Mouse (Mus musculus): ENCODE data around the gene Taok3. TPM values are rescaled to one million over a fixed set of nuclear protein-coding genes. Genes with fewer than 3 reads are reported as not detected.
A peak's percentile ranks its signal among the peaks of the same experiment; 100 is the strongest.

Gene Taok3
- polyA plus RNA-seq, 1 experiment = 6.0 TPM

DNA sequence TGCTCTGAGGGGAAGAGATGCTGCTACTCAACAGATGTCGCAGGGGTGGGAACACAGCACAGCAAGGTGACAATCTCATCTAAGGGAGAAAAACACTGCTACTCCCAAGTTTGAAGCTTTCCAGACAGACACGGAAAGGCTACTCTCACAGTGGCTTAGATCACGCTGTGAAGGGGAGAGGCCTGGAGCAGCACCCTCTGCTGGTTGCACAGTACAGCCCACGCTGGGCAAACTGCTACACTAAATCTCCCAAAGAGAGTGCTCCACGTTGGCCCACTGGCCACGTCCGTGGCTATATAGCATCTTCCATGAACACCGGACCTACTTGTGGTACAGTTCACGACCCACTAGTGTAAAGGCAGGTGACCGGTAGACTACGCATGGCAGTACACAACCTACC lies 20.2 kb upstream of the Taok3 start:
- H3K36me3 ChIP-seq (ENCODE audit: control insufficient read depth, insufficient read depth, low read length) = no peaks in the 10 kb centered on the region
- TF ChIP-seq POLR2A (IDR thresholded peaks at IDR 0.05; ENCODE audit: control insufficient read depth, low read depth, low read length) = no peak
- TF ChIP-seq CTCF (IDR thresholded peaks at IDR 0.05; ENCODE audit: control insufficient read depth, insufficient read depth, insufficient replicate concordance, low read depth, low read length) = no peak
- H3K4me1 ChIP-seq (ENCODE audit: control insufficient read depth, insufficient read depth, low read length) = no peaks in the 10 kb centered on the region
- H3K27me3 ChIP-seq (ENCODE audit: control insufficient read depth, insufficient read depth, low read length) = no peaks in the 10 kb centered on the region
- no peak overlapping the region for H3K4me3 ChIP-seq (ENCODE audit: control insufficient read depth, low read depth, low read length)
- no peak overlapping the region for H3K27ac ChIP-seq (ENCODE audit: control insufficient read depth, insufficient read depth, low read depth, low read length)

DNA sequence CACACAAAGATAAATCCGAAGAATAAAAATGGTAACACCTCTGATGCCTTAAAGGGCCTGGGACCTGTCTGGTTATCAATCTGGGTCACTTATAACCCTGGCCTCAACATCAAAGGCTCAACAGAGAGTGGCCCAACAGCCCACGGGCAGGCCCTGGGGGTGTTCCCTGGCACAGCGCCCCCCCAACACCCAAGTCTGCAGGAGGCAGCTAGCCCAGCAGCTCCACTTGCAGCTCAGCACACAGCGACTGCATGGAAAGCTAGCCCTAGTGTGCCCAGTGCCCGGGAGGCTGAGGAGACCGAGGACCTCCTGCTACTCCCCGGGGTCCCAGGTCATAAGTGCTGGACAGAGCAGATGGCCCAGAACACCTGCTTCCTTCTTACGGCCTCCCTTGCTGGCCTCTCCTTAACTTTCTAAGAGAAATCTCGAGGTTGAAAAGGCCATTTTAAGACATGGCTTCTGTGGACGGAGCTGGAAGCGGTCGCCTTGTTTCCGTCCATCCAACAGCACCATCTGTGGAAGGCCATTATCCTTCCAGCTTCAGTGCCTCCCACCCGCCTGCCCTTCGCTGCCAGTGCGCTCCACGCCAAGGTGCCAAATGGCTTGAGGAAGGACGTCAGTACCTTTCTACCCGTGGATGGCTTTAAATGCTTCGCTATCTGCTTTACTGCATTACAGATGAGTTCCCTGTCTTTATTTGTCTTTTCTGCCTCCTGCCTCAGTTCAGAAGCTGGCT lies 16.6 kb upstream of the Taok3 start:
- TF ChIP-seq POLR2A (IDR thresholded peaks at IDR 0.05; ENCODE audit: control insufficient read depth, low read depth, low read length) = no peak
- TF ChIP-seq CTCF (IDR thresholded peaks at IDR 0.05; ENCODE audit: control insufficient read depth, insufficient read depth, insufficient replicate concordance, low read depth, low read length) = no peak
- no peak overlapping the region for H3K4me3 ChIP-seq (ENCODE audit: control insufficient read depth, low read depth, low read length)
- peaks cover 3% of the 10 kb centered on the region for H3K36me3 ChIP-seq (ENCODE audit: control insufficient read depth, insufficient read depth, low read length)
- no peak overlapping the region for H3K27ac ChIP-seq (ENCODE audit: control insufficient read depth, insufficient read depth, low read depth, low read length)
- H3K4me1 ChIP-seq (ENCODE audit: control insufficient read depth, insufficient read depth, low read length) = no peaks in the 10 kb centered on the region
- H3K27me3 ChIP-seq (ENCODE audit: control insufficient read depth, insufficient read depth, low read length) = no peaks in the 10 kb centered on the region

DNA sequence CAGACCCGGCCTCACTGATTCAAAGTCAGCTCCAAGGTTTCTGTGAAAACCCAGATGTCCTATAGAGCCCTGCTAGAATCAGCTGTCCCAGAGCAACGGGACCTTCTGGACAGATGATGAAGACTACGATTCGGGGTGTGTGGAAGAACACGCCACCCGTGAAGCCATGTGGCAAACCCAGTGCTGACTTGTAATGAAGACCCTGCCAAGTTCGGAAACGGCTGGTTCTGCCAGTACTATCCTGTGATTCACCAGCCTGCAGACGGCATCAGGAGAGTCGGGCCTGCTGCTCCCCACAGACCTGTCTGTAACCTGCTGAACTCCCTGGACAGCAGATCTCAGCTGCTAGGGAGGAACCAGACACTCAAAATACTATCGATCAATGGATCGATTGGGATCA lies 15.6 kb upstream of the Taok3 start:
- Histone ChIP-seq H3K27me3 (ENCODE audit: control insufficient read depth, insufficient read depth, low read length) (no peaks in the 10 kb centered on the region), H3K27ac (ENCODE audit: control insufficient read depth, insufficient read depth, low read depth, low read length) (no peak overlapping the region), H3K4me1 (ENCODE audit: control insufficient read depth, insufficient read depth, low read length) (no peaks in the 10 kb centered on the region), H3K36me3 (ENCODE audit: control insufficient read depth, insufficient read depth, low read length) (peaks cover 3% of the 10 kb centered on the region), H3K4me3 (ENCODE audit: control insufficient read depth, low read depth, low read length) (no peak overlapping the region)
- TF ChIP-seq CTCF (IDR thresholded peaks at IDR 0.05; ENCODE audit: control insufficient read depth, insufficient read depth, insufficient replicate concordance, low read depth, low read length) (no peak), POLR2A (IDR thresholded peaks at IDR 0.05; ENCODE audit: control insufficient read depth, low read depth, low read length) (no peak)

DNA sequence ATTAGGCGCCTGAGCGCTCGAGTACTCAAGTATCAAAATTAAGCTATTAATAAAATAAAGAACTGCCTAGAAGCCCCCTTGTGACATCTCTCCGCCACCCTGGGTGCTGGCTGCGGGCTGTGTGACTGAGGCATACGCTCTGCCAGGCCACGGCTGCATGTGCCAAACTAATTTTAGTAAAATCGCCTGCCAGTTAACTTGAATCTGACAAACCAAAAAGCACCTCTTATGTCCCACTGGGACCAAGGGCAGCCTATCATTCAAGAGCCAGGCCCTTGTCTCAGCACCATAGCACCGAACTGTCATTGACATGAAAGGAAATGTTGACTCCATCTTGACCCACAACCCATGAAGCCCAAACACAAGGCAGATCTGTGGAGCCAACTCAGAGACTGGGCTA lies 14.2 kb upstream of the Taok3 start:
- H3K36me3 ChIP-seq (ENCODE audit: control insufficient read depth, insufficient read depth, low read length) = peaks cover 3% of the 10 kb centered on the region
- TF ChIP-seq CTCF (IDR thresholded peaks at IDR 0.05; ENCODE audit: control insufficient read depth, insufficient read depth, insufficient replicate concordance, low read depth, low read length) (no peak), POLR2A (IDR thresholded peaks at IDR 0.05; ENCODE audit: control insufficient read depth, low read depth, low read length) (no peak)
- H3K4me1 ChIP-seq (ENCODE audit: control insufficient read depth, insufficient read depth, low read length) = no peaks in the 10 kb centered on the region
- H3K27ac ChIP-seq (ENCODE audit: control insufficient read depth, insufficient read depth, low read depth, low read length) = no peak overlapping the region
- no peak overlapping the region for H3K4me3 ChIP-seq (ENCODE audit: control insufficient read depth, low read depth, low read length)
- H3K27me3 ChIP-seq (ENCODE audit: control insufficient read depth, insufficient read depth, low read length) = no peaks in the 10 kb centered on the region

DNA sequence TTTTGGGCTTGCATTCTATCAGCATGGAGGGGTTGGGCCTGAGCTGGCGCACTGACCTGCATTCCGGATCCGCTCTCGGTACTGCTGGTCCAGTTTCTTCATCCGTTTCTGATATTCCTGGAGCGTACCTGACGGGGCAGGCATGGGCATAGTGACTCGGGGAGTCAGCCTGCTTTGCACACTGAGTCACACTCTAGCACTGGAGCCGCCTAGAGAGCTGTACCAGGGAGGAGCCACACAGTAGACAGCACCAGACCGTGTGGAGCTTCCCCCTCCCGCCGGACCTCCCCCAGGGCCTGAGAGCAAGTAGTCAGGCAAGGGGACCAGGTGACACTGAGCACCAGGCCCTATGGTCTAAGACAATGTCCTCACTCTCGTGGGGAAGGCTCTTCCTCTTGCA lies 11.6 kb upstream of the Taok3 start:
- H3K4me3 ChIP-seq (ENCODE audit: control insufficient read depth, low read depth, low read length) = no peak overlapping the region
- H3K36me3 ChIP-seq (ENCODE audit: control insufficient read depth, insufficient read depth, low read length) = peaks cover 3% of the 10 kb centered on the region
- no peak overlapping the region for H3K27ac ChIP-seq (ENCODE audit: control insufficient read depth, insufficient read depth, low read depth, low read length)
- TF ChIP-seq CTCF (IDR thresholded peaks at IDR 0.05; ENCODE audit: control insufficient read depth, insufficient read depth, insufficient replicate concordance, low read depth, low read length) (no peak), POLR2A (IDR thresholded peaks at IDR 0.05; ENCODE audit: control insufficient read depth, low read depth, low read length) (no peak)
- H3K4me1 ChIP-seq (ENCODE audit: control insufficient read depth, insufficient read depth, low read length) = no peaks in the 10 kb centered on the region
- H3K27me3 ChIP-seq (ENCODE audit: control insufficient read depth, insufficient read depth, low read length) = no peaks in the 10 kb centered on the region

DNA sequence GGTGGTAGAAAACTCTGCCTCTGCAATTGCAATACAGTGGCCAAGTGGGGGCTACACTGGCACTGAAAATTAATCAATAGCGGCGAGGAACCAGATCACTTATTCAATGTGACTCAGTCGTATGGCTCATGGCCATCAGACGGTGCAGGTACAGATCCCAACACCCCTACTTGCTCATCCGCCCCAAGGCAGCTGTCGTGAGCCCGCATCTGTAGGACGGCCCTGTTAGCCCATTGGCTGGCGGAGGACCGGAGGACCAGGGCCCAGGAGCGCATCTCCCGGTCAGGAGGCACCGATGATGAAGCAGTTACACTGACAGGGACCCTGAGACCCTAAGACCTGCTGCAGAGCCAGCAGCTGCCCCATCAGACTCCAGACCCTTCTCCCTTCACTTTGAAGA lies 11.2 kb upstream of the Taok3 start:
- H3K4me3 ChIP-seq (ENCODE audit: control insufficient read depth, low read depth, low read length) = no peak overlapping the region
- H3K36me3 ChIP-seq (ENCODE audit: control insufficient read depth, insufficient read depth, low read length) = peaks cover 3% of the 10 kb centered on the region
- H3K27ac ChIP-seq (ENCODE audit: control insufficient read depth, insufficient read depth, low read depth, low read length) = no peak overlapping the region
- no peaks in the 10 kb centered on the region for H3K27me3 ChIP-seq (ENCODE audit: control insufficient read depth, insufficient read depth, low read length)
- no peak for TF ChIP-seq POLR2A (IDR thresholded peaks at IDR 0.05; ENCODE audit: control insufficient read depth, low read depth, low read length)
- TF ChIP-seq CTCF (IDR thresholded peaks at IDR 0.05; ENCODE audit: control insufficient read depth, insufficient read depth, insufficient replicate concordance, low read depth, low read length) = no peak
- no peaks in the 10 kb centered on the region for H3K4me1 ChIP-seq (ENCODE audit: control insufficient read depth, insufficient read depth, low read length)

DNA sequence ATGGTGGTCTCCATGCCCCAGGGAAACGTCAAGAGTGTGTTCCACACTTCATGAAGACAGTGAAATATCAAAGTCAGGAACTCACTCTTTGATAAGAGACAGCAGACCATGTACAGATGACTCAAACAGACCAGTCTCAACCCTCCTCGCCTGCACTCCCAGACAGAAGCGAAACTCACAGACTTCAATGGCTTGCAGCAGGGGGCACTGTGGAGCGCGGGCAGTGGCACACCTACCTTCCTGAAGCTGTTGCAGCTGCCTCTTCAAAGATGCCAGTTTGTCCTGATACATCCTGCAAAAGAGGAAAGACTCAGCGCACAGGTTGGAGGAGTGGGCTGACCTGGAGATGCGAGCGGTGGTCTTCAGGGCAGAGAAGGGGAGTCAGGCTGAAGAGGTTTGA lies 10.4 kb upstream of the Taok3 start:
- H3K27ac ChIP-seq (ENCODE audit: control insufficient read depth, insufficient read depth, low read depth, low read length) = no peak overlapping the region
- peaks cover 3% of the 10 kb centered on the region for H3K36me3 ChIP-seq (ENCODE audit: control insufficient read depth, insufficient read depth, low read length)
- no peaks in the 10 kb centered on the region for H3K27me3 ChIP-seq (ENCODE audit: control insufficient read depth, insufficient read depth, low read length)
- peak; percentile 22; the same call in 1 of the 2 replicates for TF ChIP-seq CTCF (IDR thresholded peaks at IDR 0.05; ENCODE audit: control insufficient read depth, insufficient read depth, insufficient replicate concordance, low read depth, low read length)
- TF ChIP-seq POLR2A (IDR thresholded peaks at IDR 0.05; ENCODE audit: control insufficient read depth, low read depth, low read length) = no peak
- H3K4me3 ChIP-seq (ENCODE audit: control insufficient read depth, low read depth, low read length) = no peak overlapping the region
- H3K4me1 ChIP-seq (ENCODE audit: control insufficient read depth, insufficient read depth, low read length) = no peaks in the 10 kb centered on the region
